Mouse (Mus musculus) CD4-positive helper T cell, adult 2 months (primary cell): Measurements from ENCODE around the gene Gpam.

ENCODE experiments used
- DNase-seq: peaks from one replicate; pipeline ENCODE4 v3.0.0-alpha.2; 2012; ENCODE audit warnings: low read depth, missing footprints, low spot score

Gene Gpam

GRCm38 (mm10) chr19:55061951-55062350, 65.1 kb downstream of the Gpam start:
- DNase-seq: peak; percentile 73

DNA sequence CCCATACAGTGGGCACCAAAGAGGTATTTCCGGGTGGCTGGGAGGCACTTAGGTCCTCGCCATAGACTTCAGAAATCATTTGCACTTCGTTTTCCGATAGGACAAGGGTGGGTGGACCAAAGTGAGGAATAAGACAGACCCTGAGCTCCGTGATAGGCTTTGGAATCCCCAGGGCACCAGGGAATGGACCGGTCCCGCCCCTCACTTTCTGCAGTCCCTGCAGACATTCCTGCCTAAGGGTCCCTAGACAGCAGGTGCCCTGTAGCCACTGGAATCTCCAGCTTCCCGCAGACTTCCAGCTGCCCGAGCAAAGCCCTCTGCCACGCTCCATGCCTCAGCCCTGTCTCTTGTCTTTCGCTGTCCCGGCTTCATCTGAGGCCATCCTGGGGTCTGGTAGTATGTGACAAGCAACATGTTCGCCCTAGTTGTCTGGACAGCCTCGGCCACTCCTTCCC, 65.6 kb downstream of the Gpam start:
- DNase-seq: no peak

GRCm38 (mm10) chr19:55060964-55061363, 66.1 kb downstream of the Gpam start:
- DNase-seq: peak; percentile 49

DNA sequence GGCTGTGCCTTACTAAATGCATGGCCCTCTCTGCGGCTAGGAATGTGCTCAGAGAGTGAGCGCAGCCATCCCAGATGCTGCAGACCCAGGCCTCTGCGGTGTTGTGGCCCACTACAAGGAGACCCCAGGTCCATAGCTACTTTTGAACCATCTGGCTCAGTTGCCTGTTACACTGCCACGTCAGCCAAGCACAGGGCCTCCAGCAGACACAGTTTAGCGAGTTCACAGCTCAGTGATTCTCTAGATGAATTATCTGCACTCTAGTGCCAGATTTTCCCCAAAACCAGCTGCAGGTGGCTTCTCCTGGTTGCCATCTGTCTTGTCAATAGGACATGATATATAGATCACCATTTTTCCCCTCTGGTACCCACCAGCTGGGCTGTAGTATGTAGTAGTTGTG, 69.6 kb downstream of the Gpam start:
- DNase-seq: no peak

DNA sequence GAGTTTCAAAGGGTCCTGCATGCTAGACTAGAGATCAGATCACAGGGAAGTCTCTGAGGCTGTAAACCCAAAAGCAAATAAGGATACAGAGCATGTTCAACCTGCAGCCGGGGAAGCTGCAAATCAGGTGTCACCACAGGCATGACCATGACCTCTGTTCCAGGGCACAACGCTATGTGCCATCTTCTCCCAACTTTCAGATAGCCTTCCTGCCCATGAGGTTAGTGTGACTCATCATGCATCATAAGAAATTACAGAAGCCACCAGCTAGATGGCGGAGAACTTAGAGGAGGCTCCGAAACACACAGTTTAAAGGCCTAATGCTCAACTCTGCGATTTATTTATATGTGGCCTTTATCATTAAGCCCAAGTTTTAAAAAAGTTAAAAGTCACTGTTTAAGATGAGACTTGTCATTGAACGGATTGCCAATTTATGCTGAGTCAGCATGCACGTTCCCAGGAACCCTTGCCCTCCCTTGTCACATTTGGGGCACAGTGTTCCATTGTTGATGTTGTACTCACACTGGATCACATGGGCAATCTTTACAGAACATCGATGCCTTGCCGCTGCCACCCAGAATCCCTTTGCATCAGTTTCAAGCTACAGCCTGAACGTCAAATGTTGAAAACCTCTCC, 71.3 kb downstream of the Gpam start:
- DNase-seq: no peak

- no peak for DNase-seq
Measured at GRCm38 (mm10) chr19:55053163-55053562, 73.9 kb downstream of the Gpam start.

DNA sequence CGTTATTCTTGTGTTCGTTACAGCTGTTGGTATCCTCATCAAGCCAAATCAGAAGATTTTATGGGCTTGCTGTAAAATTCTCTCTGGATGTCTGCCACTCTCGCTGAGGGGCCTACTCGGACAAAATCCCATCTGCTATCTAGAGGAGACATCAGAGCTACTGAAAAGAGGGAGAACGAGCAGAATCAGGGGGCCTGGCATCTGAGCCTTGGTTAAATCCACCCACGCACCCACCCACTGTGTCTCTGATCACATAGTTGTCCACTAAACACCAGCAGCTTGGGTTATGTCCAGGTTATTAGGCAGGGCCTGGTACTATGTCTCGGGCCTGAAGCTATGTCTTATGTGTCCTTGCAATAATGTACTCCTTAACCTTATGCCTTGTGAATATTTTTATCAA, 89.6 kb downstream of the Gpam start:
- no peak for DNase-seq

DNA sequence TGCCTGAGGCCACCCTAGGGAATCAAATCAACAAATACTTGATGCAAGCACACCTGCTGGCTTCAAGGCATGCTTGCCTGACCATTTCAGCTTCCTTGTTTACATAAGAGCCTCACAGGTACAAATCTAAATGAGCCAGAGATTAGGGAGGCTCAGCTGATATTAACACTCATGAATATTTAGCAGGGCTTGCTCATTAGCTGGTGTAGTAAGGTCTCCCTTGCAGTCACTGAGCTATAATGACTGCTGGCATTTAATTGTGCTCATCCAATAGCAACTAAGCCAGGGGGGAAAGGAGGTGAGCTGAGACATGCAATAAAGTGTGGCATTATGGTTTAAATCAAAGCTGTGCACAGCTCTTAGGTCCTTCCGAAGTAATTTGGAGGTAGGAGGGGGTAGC, 108.2 kb downstream of the Gpam start:
- no peak for DNase-seq
